Mouse (Mus musculus): ENCODE measurements around the gene Pask.
A peak's percentile ranks its signal among the peaks of the same experiment; 100 is the strongest.
"Not testable (repeated sequence)": the region's sequence is repeated elsewhere in the genome, so short reads cannot be mapped to it uniquely, and the experiment has no call there.

Gene Pask

DNA sequence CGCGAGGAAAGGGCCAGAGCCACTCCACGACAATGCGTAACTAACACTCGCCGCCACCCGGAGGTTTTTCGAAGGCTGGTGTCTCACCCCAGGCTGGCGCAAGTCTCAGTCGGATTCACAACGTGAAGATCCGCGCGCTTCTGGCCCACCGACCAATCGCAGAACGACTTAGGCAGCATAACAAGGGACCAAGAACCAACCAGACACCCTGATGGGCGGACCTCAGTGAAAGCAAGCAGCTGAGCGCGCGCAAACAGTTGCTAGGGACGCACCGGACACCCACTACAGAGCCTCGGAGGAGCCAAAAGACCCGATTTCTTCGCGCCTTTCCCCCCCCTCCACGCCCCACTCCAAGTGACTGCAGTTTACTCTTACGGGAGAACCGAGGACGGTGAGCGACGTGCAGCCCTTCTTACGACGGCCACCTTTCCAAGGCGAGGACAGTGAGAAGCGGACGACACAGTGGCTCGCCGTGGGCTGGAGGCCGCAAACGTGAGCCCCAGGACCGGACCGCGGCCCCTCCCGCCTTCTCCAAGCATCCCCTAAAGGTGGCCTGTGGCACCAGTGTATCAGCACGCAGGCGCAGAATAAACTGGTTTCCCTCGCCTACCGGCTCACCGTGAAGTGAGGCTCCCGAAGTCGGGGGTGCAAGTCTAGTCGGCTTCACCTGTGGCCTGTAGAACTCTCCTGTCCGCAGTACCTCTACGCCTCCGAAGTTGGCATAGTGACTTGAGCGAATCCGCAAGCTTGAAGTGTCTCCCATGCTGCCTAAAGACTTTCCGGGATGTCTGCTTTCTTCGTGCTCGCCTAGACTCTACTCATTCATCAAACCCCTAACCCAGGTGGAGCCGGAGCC is at the start of gene Pask, which contains the start of gene Ppp1r7:
Gene Pask (minus strand): TSS at position 835 of the 856 bp plus-strand sequence.
Gene Ppp1r7 (plus strand): TSS at position 207 of the 856 bp plus-strand sequence.
- DNase-seq (ENCODE audit: low read depth in 1 of 2, low spot score in 2 of 2) = peak; percentile 88 to 90

DNA sequence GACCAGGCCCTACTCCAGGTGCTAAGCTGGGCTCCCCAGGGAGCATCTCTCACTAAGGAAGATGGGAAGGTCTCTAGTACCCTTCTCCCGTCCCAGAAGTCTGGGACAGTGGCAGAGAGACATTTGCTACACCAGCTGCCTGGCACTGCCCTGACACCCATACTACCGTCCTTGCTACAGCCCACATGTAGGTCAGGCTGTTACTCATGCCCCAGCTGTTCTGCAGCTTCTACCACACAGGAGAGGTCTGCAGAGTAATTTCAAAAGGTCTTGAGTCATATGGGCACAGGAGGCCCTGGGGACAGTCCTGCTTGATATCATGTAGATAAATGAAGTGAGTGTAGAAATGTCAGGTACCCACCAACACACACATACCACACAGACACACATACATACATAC is 45.6 kb upstream of the Pask start:
- DNase-seq (ENCODE audit: low read depth in 1 of 2, low spot score in 2 of 2) = no peak

DNA sequence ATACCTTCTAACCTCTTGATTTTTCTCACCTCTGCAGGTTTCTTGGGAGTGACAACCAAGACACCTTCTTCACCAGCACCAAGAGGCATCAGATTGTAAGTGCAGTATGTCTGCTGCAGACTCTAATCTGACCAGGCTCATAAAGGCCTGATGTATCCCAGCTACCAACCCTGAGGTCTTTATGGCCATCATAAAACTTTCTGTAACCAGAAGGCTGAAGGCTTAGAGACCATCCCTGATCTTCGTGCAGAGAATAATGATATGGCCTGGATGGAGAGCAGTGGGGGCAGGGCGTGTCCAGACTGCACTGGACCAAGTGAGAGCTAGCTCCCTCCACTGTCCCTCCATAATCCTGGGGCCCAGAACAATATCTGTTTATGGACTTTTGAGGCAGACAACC is 43.9 kb upstream of the Pask start:
- DNase-seq (ENCODE audit: low read depth in 1 of 2, low spot score in 2 of 2) = no peak

DNA sequence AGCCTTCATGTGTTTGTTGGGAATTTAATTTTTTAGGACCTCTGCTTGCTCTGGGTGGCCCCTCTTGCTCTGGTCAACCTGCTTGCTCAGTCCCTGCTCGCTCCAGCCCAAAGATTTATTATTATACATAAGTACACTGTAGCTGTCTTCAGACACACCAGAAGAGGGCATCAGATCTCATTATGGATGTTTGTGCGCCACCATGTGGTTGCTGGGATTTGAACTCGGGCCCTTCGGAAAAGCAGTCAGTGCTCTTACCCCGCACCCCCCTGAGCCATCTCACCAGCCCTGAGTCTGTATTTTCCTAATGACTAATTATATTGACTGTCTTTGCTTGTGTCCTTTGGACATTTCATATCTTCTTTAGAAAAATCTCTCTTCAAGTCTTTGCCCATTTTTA is 35.8 kb upstream of the Pask start:
- DNase-seq (ENCODE audit: low read depth in 1 of 2, low spot score in 2 of 2) = no peak

DNA sequence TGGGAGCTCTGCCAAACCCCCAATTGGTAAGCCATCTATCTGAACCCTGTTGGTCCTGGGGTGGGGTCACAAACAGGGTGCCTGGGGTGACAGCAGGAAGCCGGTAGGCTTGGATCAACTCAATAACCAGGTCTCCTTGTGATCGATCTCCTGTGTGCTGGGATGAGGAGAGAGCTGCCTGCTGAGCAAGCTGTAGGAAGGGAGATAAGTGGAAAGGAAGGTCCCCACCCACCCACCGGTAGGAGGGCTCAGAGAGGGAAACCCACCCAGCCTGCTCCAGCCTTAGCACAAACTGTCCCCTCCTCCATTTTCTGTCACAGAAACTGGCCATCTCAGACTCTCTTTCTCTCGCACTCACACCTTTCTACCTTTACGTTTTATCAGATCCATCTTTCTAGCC is 34.0 kb upstream of the Pask start:
- no peak for DNase-seq (ENCODE audit: low read depth in 1 of 2, low spot score in 2 of 2)

DNA sequence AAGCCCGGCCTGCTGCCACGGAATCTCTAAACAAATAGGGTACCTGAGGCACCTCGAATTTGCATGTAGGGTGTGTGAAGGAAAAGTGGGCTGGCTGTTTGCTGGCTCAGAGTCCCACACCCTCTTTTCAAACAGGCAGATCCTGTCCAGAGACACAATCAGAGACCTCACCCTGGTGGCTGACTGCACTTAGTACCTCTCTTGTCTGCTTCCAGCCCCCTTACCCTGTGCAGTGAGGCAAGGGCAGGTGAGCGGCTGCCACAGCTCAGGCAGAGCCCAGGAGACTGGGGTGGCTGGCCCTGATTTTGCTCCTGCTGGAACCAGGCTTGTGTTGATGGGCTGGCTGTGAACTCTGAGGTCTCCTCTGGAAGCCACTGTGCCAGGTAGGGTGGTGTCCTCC is 30.4 kb upstream of the Pask start, which contains the start of gene Ano7:
Gene Ano7 (plus strand): TSS at position 266 of the 400 bp plus-strand sequence.
- DNase-seq (ENCODE audit: low read depth in 1 of 2, low spot score in 2 of 2) = no peak

DNA sequence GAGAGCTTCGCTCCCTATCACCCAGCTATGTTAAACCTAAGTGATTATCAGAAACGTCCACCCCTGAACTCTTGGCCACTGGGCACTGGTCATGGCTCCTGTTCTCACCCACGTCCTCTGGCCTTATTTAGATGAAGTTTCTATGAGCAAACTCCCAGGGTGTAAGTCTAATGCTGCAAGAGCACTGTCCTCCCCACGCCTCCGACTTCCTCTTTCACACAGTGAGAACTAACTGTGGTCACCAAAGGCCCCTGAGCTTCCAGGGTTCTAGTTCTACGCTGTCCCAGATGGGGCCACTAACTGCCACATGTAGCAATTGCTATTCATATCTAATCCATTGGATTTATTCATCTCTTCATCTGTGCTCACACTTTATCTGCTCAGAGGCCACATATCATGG is 22.4 kb upstream of the Pask start:
- DNase-seq (ENCODE audit: low read depth in 1 of 2, low spot score in 2 of 2) = no peak

DNA sequence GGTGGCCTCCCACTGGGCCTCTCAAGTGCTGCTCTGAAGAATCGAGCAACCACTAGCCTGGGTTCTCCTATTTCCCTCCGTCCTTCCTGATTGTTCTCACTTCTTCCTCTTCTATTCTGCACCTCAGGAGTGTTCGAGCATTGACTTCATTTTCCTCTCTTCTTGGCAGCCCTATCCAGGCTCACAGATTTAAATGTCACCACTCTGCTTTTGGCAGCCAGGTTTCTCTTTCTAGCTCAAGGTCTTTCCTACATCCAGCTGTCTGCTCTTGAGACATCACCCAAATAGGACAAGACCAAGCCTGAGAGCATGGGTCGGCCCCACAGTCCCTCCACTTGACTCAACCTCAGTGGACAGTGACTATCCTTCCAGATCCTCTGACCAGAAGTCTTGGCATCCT is 19.4 kb upstream of the Pask start:
- no peak for DNase-seq (ENCODE audit: low read depth in 1 of 2, low spot score in 2 of 2)

DNA sequence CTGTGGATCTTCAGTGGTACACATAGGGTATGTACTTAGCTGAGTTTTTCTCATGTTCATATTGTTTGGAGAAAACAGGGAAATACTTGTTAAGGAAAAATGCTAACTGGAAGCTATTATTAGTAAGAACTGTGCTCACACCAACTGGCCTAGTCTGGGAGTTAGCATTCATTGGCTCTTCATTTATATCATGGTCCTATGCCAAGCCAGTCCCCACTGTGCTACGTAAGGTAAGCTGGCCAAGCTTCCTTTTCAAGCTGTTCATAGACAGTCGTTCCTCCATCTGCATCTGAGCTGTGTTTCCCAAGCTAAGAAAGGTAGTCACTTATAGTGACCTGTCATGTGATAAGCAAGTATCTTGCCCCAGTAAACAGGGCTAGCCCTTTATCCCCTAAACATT is 9.4 kb upstream of the Pask start:
- no peak for DNase-seq (ENCODE audit: low read depth in 1 of 2, low spot score in 2 of 2)

DNA sequence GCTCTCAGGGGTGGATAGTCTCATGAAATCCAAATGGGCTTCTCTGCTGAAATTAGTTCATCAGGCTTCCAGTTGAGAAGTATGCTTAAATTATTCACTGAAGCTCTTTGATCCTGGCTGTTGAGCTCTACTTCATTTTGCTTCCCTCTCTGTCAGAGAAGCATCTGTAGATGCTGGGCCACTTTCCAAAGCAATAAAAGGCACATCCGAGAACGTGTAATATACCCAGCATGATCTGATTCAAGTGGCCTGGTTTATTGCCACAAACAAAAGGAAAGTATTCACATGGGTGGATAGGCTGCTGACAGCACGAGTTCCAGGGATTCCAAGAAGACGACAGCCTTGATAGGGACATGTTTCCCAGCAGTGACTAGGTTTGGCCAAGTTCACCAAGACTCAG is 6.4 kb upstream of the Pask start:
- no peak for DNase-seq (ENCODE audit: low read depth in 1 of 2, low spot score in 2 of 2)

DNA sequence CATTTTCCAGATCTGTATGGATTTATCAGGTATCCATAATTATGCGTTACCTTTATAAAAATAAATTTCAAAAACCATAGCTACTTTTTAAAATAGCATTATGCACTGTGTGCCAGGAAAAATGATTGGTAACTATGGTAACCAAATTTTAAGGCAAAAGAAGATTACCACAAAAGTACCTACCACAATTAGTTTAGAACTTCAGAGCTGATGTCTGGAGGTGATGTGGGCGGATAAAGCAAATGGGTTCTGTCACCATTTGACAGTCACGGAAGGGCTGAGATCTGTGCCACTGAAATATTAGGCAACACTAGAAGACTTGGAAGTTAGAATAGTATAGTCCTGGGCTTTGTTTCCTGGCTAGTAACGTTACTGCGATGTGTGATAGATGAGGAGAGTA is 3.9 kb upstream of the Pask start:
- DNase-seq (ENCODE audit: low read depth in 1 of 2, low spot score in 2 of 2) = no peak

DNA sequence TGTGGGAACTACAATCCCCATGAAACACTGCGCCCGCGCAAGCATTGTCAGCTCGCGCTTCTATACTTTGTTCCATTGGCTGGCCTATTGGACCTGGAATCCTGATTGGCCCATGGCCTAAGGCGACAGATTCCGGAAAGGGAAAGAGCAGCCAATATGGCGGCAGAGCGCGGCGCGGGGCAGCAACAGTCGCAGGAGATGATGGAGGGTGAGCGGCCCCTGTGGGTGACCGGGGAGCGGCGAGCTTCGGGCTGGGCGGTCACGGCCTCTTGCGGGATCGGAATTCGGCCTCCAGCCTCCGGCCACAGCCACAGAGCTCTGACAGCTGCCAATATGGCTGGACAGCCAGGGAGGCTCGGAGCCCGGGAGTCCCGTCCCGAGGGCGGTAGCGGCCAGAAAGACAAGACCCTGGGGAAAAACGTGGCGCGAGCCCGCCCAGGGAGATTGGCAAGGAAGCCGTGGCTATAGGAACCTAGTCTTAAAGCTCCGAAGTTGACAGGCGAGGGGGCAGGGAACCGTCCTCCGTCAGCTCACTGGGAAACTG is 294 bp upstream of the Pask start:
- DNase-seq (ENCODE audit: low read depth in 1 of 2, low spot score in 2 of 2) = peak; percentile 74 to 82

DNA sequence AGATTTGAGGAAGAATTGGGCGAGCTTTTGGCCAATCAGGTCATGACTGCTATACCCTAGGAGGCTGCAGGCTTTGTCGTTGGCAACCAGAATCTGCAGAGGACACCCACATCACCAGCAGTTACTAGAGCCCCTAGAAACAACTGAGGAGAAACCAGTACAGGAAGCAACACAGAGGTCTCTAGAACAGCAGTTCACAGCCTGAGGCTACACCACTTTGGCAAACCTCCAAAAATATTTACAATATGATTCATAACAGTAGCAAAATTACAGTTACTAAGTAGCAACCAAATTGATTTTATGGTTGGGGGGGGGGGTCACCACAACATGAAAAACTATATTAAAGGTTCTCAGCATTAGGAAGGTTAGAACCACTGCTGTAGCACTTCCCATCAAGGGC is 8.7 kb downstream of the Pask start:
- no peak for DNase-seq (ENCODE audit: low read depth in 1 of 2, low spot score in 2 of 2)

DNA sequence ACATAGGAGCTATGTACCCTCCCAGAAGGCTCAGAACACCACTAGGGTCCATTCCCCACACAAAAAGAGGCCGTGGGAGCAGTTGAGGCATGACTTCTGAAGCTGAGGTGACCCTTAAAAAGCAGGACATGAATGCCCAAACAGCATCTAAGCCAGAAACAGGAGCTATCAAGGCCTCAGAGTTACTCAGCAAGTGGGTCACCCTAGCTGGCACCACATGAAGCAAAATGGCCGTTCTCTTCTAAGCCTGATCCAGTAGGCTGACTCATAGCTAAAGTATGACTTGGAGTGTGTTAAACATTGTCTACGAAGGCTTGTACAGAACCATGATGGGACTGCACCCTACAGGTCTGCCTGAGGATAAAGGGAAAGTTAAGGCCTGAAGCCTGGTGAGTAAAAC is 16.8 kb downstream of the Pask start:
- DNase-seq (ENCODE audit: low read depth in 1 of 2, low spot score in 2 of 2) = no peak

DNA sequence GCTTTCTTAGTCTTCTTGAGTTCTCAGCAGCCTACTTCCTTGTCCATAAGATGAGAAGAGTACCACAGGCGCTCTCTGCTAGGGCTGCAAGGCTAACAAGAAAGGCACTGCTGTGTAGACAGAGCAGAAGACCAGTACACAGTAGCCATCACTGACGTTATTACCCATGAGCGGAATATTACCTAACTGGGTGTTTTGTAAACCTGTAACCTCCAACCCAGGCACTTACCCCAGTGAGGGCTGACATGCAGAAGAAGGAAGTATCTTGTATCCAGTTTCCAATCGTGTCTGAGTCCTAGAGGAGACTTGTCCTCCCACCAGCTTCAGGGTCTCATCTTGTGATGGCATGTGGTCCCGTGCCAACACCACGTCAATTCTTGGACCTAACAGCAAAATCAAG is 19.3 kb downstream of the Pask start:
- DNase-seq (ENCODE audit: low read depth in 1 of 2, low spot score in 2 of 2) = no peak

DNA sequence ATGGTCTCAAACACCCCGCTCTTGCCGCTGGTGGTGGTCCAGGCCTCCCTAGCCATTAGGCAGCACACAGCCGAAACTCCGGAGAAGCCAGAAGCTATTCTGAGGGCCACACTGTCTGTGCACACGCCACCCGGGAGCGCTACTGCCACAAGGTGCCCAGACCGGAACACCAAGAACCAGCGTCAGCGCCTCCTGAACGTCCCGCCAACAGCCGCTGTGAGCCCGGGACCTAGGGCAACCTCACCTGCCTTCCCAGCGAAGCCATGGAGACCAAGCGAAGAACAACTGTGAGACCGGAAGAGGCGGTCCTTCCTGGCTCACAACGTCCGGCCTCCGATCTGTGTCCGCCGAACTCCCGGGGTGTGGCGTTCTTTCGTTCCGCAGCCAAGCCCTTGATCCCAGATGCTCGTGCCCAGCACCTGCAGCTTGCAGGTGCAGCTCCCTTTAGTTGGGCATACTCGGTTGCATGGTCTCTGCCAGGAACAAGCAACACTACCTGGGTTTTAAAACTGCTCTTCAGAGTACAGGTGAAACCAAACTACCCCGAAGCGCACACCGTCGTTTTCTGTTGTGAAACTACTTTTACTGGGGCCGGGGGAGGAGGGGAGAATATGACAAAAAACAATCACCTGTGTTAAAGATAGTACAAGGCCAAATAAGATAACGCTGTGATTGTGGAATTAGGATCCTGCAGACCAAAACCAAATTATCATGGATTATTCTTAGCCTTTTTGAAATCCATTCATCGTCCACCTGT is 37.5 kb downstream of the Pask start, which contains the start of gene Mterf4:
Gene Mterf4 (minus strand): TSS at position 335 of the 757 bp plus-strand sequence.
- DNase-seq (ENCODE audit: low read depth in 1 of 2, low spot score in 2 of 2) = peak; percentile 13 to 42

DNA sequence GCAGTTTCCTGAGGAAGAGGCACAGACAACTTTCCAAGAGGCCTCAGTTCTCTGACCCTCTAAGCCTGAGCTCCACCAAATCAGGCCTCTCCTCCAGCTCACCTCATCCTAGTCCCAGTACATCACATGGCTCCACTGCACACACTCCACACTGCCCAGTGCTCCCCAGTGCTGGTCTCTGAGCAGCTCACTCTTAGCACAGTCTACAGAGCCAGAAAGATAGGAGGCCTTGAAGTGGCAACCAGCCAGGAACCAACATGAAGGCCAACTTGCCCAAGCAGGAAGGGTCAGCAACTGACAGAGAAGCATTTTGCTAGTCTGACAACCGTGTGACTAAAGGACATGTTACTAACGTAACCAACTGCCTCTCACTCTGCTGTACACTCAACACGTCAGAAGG is 42.7 kb downstream of the Pask start:
- no peak for DNase-seq (ENCODE audit: low read depth in 1 of 2, low spot score in 2 of 2)

DNA sequence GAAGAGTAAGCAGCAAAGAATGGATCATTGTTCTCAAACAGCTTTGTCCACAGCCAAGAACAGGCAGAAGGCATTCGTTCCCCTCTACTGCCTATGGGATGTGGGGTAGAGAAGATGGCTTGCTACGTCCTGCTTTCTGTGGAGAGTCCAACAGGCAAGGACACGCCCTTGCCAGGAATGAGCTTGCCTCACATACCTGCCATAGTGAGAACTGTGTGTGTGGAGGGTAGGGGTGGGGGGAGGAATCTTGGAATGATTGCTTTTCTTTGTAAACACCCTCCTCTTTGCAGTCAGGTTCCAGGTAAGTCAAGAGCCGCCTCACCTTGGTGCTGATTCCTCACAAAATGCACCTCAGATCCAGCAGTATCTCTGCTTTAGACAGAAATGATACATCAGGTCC is 43.5 kb downstream of the Pask start:
- no peak for DNase-seq (ENCODE audit: low read depth in 1 of 2, low spot score in 2 of 2)

DNA sequence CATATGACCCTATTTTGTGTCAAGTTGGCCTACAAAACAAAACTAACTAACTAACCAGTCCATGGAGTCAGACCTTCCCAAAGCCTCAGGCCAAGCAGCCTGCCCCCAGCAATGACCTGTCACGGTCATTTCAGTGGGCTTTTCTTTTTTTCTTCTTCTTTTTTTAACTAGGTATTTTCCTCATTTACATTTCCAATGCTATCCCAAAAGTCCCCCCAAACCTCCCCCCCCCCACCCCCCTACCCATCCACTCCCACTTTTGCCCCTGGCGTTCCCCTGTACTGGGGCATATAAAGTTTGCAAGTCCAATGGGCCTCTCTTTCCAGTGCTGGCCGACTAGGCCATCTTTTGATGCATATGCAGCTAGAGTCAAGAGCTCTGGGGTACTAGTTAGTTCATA is 48.8 kb downstream of the Pask start:
- not testable (repeated sequence) for DNase-seq (ENCODE audit: low read depth in 1 of 2, low spot score in 2 of 2)

DNA sequence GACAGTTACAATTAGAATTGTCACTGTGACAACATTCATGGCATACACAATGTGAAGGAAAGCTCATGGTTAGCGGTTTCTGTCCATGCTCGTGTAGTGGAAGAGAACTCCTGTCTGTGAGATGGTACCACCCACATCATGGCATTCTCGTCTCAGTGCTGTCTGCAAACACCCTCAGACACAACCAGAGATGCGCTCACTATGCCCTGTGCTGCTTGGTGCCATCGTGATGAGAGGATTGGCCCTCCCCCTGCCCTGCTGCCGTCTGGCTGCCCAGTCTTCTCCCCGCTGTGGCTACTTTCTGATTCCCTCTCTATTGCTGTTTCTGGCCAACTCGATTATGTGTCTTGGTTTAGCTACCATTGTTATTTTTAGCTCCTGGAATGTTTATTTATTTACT is 51.3 kb downstream of the Pask start:
- DNase-seq (ENCODE audit: low read depth in 1 of 2, low spot score in 2 of 2) = no peak

DNA sequence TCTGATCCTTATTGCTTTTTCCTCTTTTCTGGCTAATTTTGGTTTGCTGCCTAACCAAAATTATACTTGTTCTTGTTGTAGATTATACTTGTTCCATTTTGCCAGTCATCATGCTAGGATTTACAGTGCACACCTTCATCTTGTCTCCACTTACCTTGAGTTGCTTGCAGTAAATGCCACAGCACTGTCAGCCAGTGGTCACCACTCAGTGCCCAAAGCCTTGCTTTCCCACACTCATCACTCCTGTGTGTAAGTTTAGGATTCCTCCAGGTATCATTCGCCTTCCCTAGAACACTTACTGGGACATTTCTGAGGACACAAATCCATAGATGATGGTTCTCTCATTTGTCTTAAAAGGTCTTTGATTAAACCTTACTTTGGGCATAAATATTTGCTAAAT is 51.7 kb downstream of the Pask start:
- no peak for DNase-seq (ENCODE audit: low read depth in 1 of 2, low spot score in 2 of 2)

DNA sequence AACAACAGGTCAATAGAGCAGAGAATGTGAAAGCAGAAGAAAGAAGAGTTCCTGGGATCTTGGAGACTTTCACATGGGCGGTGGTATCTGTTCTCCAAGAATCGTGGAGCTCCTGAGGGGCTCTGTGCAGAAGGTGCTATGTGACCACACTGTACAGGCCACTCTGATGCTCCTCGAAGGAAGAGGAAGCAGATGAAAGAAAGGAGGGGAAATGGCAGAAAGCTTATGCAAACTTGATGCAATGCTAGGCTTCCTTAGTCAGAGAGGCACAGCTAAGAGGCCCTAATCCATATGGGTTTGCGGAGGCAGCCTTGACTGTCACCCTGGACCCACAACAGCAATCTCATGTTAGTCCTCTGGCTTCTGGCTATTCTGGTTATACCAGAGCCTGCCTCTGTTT is 52.3 kb downstream of the Pask start:
- no peak for DNase-seq (ENCODE audit: low read depth in 1 of 2, low spot score in 2 of 2)
